8 mouse cellular contexts compared by ENCODE assay signal in the genomic region with DNA sequence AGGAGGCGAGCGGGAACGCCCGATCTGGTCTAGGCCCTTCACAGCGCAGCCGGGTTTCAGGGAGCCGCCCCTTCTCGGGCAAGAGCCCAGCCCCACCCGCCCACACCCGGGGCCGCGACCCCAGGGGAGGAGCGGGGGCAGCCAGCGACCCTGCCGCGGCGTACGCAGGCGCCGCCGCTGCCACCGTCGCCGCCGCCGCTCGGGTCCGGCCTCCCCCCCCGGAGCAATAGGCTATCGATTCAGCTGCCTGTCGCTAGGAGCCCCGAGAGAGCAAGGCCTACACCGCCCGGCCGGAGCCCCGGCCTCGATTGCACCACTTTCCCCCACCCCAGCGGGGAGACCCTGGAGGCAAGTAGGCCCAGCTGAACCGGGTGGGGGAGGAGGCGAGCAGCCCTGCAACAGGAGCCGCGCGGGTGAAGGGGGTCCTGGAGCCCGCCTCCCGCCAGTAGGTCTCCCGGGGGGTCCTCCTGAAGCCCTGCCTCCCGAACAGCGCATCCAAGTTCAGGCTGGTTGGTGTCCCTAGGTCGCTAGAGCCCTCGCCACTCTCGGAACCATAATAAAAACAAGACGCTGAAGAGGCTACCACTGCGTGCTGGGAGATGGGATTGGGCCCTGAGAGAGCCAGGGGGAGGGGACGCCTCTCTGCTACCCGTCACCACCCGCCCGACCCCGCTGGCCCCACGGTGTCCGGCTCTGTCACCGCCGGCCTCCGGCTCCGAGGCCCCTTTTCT. TPM values are rescaled to one million over a fixed set of nuclear protein-coding genes. Genes with fewer than 3 reads are reported as not detected.
A peak's percentile ranks its signal among the peaks of the same experiment; 100 is the strongest.
DNase-seq lines count a peak whose midpoint lies in the region; ATAC-seq and TF ChIP-seq lines count a peak whose summit lies in the region.

No protein-coding gene starts in this region.

- peak overlapping the region; percentile 84 for H3K9ac ChIP-seq in hindbrain, embryonic 16.5 days (ENCODE audit: low read depth, low read length)

- no peaks in the 10 kb centered on the region for H3K27me3 ChIP-seq in hindbrain, embryonic 16.5 days (replicated peaks; ENCODE audit: control insufficient read depth, insufficient read depth, low read length)

- H3K9me3 ChIP-seq in hindbrain, embryonic 16.5 days (ENCODE audit: control insufficient read depth, low read length) = no peaks in the 10 kb centered on the region

- peak overlapping the region; percentile 98 for H3K27ac ChIP-seq in gastrocnemius, adult 2 months
- H3K27ac ChIP-seq in hindbrain, embryonic 16.5 days (ENCODE audit: low read depth, low read length) = peak overlapping the region; percentile 97

- intact Hi-C loops in gastrocnemius, adult 2 months (cut with DNase I) = no loop called here

- 0% methylated on average over 56 of the region's 64 CpGs for WGBS in hindbrain, embryonic 16.5 days

- 0 out of 2 replicates have a peak, but pooled peaks cover 2% of the 10 kb centered on the region for H3K36me3 ChIP-seq in hindbrain, embryonic 16.5 days (ENCODE audit: control insufficient read depth, insufficient read depth, low read length)

- peak; percentile 76 for ATAC-seq in hindbrain, embryonic 16.5 days

- H3K4me1 ChIP-seq in hindbrain, embryonic 16.5 days (ENCODE audit: control insufficient read depth, insufficient read depth, low read depth, low read length) = peaks cover 12% of the 10 kb centered on the region

- peak overlapping the region; percentile 92 for H3K4me3 ChIP-seq in gastrocnemius, adult 2 months
- H3K4me3 ChIP-seq in hindbrain, embryonic 16.5 days (ENCODE audit: low read length) = peak overlapping the region; percentile 69

- peak; percentile 30; the same call in 1 of the 2 replicates for TF ChIP-seq CTCF in gastrocnemius, adult 2 months (IDR thresholded peaks at IDR 0.05)

- peak; percentile 42 for DNase-seq in WW6 (ENCODE audit: low read depth, low spot score)
- DNase-seq in cerebellum, postnatal 4 days (ENCODE audit: low spot score in 2 of 2) = peak; percentile 56 to 74
- peak; percentile 79 for DNase-seq in gastrocnemius, adult 2 months
- DNase-seq in left cerebral cortex, adult 11 months (ENCODE audit: low spot score) = peak; percentile 34
- DNase-seq in lung, postnatal 36 days = peak; percentile 68
- peak; percentile 82 for DNase-seq in retina, embryonic 14.5 days (ENCODE audit: low spot score)
- peak; percentile 72 to 77 for DNase-seq in thymus, postnatal 36 days

- H3K4me2 ChIP-seq in hindbrain, embryonic 16.5 days (ENCODE audit: low read length) = peak overlapping the region; percentile 51

RNA-seq across cellular contexts. Expression of gene Dcaf5, which starts 1.3 kb away (rescaled TPM):
- 10 to 100 TPM; 39.4 to 50.8 TPM for total RNA-seq in gastrocnemius, adult 2 months (2021)
- 19.4 and 23.6 TPM in 2 replicates for polyA plus RNA-seq in hindbrain, embryonic 16.5 days (2015; fragmentation: Nextera tagmentation; extraction: Ambion mirVana)

RNA-seq across cellular contexts. Expression of gene Exd2, which starts 27.8 kb away (rescaled TPM):
- total RNA-seq in gastrocnemius, adult 2 months (2021) = 10 to 100 TPM; 35.0 to 46.8 TPM
- polyA plus RNA-seq in hindbrain, embryonic 16.5 days (2015; fragmentation: Nextera tagmentation; extraction: Ambion mirVana) = 45.0 and 56.0 TPM in 2 replicates

Comparison
In these comparisons a context has a peak if more than half of its experiments do, and no peak if none do; other contexts are left out.
1. Peak in every context shown above with its lines: DNase-seq, ATAC-seq, H3K4me3 ChIP-seq and H3K27ac ChIP-seq.